Mouse (Mus musculus): Measurements from ENCODE around the gene Sfrp2.

DNA sequence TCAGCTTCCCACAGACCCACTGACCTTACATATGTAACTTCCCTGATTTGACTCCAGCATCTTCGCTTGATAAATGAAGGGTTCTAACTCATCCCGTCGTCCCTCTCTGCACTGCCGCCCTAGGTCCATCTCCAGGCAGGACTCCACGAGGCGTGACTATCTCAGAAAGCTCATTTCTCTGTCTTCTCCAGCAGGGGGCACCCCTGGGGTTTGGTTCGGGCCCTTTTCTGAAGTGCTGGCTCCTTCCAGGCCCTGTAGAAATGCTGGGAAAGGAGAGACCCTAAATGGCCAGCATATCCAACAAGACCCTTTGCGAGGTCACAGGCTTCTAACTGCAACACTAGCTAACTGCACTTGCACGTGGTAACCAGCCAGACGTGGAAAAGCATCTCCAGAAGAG is 31.7 kb downstream of the Sfrp2 start:
- TF ChIP-seq RCOR1 (IDR thresholded peaks at IDR 0.05; ENCODE audit: low read depth, low read length) (no peak), NRF1 (IDR thresholded peaks at IDR 0.05; ENCODE audit: insufficient read depth, low read depth, low read length, poor library complexity, severe bottlenecking) (no peak), POLR2A (IDR thresholded peaks at IDR 0.05; ENCODE audit: control insufficient read depth in 1 of 2, insufficient read depth in 1 of 2, low read depth in 1 of 2, low read length in 2 of 2, poor library complexity in 1 of 2) (no peak), CTCF (IDR thresholded peaks at IDR 0.05 in 2 of 3, conservative IDR thresholded peaks at IDR 0.05 in 1 of 3; ENCODE audit: control insufficient read depth in 1 of 3, insufficient read depth in 1 of 3, low read depth in 2 of 3, low read length in 3 of 3, poor library complexity in 1 of 3, severe bottlenecking in 1 of 3) (peak; percentile 27 to 57 (median 42); a peak in 5 of 6 replicates), ELF1 (IDR thresholded peaks at IDR 0.05; ENCODE audit: low read depth, low read length) (no peak)
